Mouse (Mus musculus) limb, embryonic 10.5 days (tissue): ENCODE measurements at regions not wholly inside any gene's neighbourhood (a gene's known extent, or its start where the extent isn't known, plus 50 kb on each side); places are given as distances from the start of the nearest gene placed in this dataset.

Source experiments
- DNase-seq: peaks from one replicate; pipeline ENCODE4 v3.0.0-alpha.2; 2017; ENCODE audit warnings: low spot score
- H3K27ac ChIP-seq: fragments of 300-500 bp; sonication (generic); 2 replicates; pipeline ENCODE4 v1.5.1; 2016; ENCODE audit warnings: mild to moderate bottlenecking
- H3K27me3 ChIP-seq: fragments of 300-500 bp; sonication (generic); 2 replicates; pipeline ENCODE4 v1.6.1; 2016; ENCODE audit warnings: low read depth, mild to moderate bottlenecking; ENCODE audit not compliant: poor library complexity, severe bottlenecking
- H3K36me3 ChIP-seq: fragments of 300-500 bp; sonication (generic); 2 replicates; pipeline ENCODE4 v1.6.1; 2016; ENCODE audit warnings: mild to moderate bottlenecking, moderate library complexity
- H3K4me1 ChIP-seq: fragments of 300-500 bp; sonication (generic); 2 replicates; pipeline ENCODE4 v1.6.1; 2016
- H3K4me3 ChIP-seq: fragments of 300-500 bp; sonication (generic); 2 replicates; pipeline ENCODE4 v1.5.1; 2016; ENCODE audit warnings: mild to moderate bottlenecking, moderate library complexity
- H3K9me3 ChIP-seq: fragments of 300-500 bp; sonication (generic); replicated peaks from 2 replicates; pipeline ENCODE4 v1.6.1; 2016; ENCODE audit warnings: mild to moderate bottlenecking
- WGBS: fragments of 180-500 bp; shearing (Covaris S2); methylation state at CpG from one replicate; pipeline ENCODE4 v1.1.7; 2016; 5-methylcytosine and 5-hydroxymethylcytosine counted together

- 100% methylated on average over 1 of the region's 1 CpGs for WGBS
- Histone ChIP-seq H3K27me3 (no peaks in the 10 kb centered on the region), H3K36me3 (no peaks in the 10 kb centered on the region), H3K27ac (no peak overlapping the region), H3K4me1 (no peaks in the 10 kb centered on the region), H3K9me3 (no peaks in the 10 kb centered on the region), H3K4me3 (no peak overlapping the region)
- DNase-seq: no peak
These were observed 143.2 kb upstream of the Itga4 start for GRCm38 (mm10) chr2:79112076-79112475.

DNA sequence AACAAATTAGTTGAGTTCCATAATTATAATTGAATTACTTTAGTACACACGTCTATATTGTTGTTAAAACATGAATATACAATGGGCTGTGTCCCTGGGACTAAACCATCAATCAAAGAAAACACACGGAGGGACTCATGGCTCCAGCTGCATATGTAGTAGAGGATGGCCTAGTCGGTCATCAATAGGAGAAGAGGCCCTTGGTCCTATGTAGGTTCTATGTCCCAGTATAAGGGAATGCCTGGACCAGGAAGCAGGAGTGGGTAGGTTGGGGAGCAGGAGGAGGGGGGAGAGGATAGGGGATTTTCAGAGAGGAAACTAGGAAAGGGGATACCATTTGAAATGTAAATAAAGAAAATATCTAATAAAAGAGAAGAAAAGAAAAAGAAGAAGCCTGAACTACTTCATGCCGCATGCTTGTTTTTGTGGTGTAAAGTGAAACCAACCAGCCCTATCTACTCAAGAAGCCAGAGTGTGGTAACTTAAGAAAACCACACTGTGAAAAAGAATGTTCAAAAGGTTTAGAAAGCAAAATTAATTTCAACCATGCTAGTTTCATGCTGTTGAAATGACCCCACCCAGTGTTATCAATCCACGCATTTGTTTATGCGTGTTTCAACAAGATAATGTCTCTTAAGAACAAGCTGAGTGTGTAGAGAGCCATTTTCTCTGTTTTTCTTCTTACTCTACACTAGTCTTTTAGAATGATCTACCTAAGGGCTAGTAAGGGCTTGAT is 134.4 kb upstream of the Itga4 start:
- DNase-seq: no peak
- Histone ChIP-seq H3K27ac (no peak overlapping the region), H3K4me1 (no peaks in the 10 kb centered on the region), H3K27me3 (no peaks in the 10 kb centered on the region), H3K36me3 (no peaks in the 10 kb centered on the region), H3K9me3 (no peaks in the 10 kb centered on the region), H3K4me3 (no peak overlapping the region)
- WGBS: 93% methylated on average over 6 of the region's 6 CpGs

DNA sequence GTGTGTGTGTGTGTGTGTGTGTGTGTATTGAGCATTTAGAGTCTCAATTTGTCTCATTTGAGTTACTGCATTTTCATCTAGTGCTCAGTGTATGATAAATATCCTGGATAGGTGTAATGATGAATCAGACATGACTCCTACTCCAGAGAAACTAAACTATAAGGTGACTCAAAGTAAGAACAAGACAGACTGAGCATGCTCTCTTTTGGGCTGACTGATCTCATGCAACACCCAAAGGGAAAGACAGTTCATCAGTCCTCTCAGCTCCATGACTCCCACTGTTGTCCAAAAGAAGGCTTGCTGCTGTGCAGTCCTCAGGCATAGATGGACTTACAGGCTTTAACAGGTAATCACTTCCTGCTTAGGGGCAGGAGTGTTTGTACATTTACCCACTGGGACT is 132.7 kb upstream of the Itga4 start:
- Histone ChIP-seq H3K36me3 (no peaks in the 10 kb centered on the region), H3K27ac (no peak overlapping the region), H3K4me3 (no peak overlapping the region), H3K4me1 (no peaks in the 10 kb centered on the region), H3K9me3 (no peaks in the 10 kb centered on the region), H3K27me3 (no peaks in the 10 kb centered on the region)
- no peak for DNase-seq

DNA sequence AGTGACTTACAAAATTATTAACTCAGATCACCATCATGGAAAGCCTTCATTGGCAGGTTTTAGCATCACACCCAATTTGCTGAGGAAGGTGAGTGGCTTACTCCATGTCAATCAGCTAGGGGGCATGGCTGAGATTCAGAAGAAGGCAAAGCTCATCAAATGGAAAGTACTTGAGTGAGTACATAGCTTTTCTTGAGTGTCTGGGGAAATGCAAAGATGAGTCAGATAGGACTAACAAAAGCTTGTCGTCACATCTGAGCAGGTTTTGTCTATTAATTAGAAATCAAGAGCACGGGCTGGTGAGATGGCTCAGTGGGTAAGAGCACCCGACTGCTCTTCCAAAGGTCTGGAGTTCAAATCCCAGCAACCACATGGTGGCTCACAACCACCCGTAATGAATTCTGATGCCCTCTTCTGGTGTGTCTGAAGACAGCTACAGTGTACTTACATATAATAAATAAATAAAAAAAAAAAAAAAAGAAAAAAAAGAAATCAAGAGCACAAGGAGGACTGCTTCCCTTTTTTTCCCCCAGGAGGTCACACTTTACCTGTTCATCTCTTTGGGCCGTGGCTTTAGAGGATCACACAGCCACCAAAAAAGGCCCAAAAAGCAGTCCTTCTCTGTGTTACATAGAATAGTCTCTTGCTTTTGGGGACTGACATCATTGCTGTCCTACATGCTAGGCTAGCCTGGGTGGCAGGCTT is 130.8 kb upstream of the Itga4 start:
- no peaks in the 10 kb centered on the region for H3K4me1 ChIP-seq
- no peak overlapping the region for H3K4me3 ChIP-seq
- H3K9me3 ChIP-seq: no peaks in the 10 kb centered on the region
- H3K27me3 ChIP-seq: no peaks in the 10 kb centered on the region
- WGBS: 90% methylated on average over 5 of the region's 5 CpGs
- DNase-seq: no peak
- H3K27ac ChIP-seq: no peak overlapping the region
- H3K36me3 ChIP-seq: no peaks in the 10 kb centered on the region

GRCm38 (mm10) chr2:79126170-79126879 is 128.9 kb upstream of the Itga4 start:
- Histone ChIP-seq H3K4me1 (no peaks in the 10 kb centered on the region), H3K4me3 (no peak overlapping the region), H3K36me3 (no peaks in the 10 kb centered on the region), H3K9me3 (no peaks in the 10 kb centered on the region), H3K27ac (no peak overlapping the region), H3K27me3 (no peaks in the 10 kb centered on the region)
- no peak for DNase-seq
- WGBS: 51% methylated on average over 6 of the region's 6 CpGs

GRCm38 (mm10) chr2:79126996-79127741 is 128.1 kb upstream of the Itga4 start:
- DNase-seq: no peak
- WGBS: 79% methylated on average over 6 of the region's 6 CpGs
- H3K4me1 ChIP-seq: no peaks in the 10 kb centered on the region
- no peaks in the 10 kb centered on the region for H3K36me3 ChIP-seq
- no peaks in the 10 kb centered on the region for H3K27me3 ChIP-seq
- no peak overlapping the region for H3K27ac ChIP-seq
- no peak overlapping the region for H3K4me3 ChIP-seq
- no peaks in the 10 kb centered on the region for H3K9me3 ChIP-seq

DNA sequence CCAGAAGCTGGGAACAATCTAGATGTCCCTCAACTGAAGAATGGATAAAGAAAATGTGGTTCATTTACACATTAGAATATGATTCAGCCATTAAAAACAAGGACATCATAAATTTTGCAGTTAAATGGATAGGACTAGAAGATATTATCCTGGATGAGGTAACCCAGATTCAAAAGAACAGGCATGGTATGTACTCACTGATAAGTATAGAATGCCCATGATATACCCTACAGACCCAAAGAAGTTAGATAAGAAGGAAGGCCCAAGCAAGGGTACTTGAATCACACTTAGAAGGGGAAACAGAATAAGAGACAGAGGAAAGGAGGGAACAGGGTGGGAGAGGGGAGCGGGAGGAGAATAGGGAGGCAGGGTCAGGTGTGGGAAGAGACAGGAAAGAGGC is 127.4 kb upstream of the Itga4 start:
- H3K36me3 ChIP-seq: no peaks in the 10 kb centered on the region
- DNase-seq: no peak
- WGBS: 96% methylated on average over 1 of the region's 1 CpGs
- H3K4me1 ChIP-seq: no peaks in the 10 kb centered on the region
- H3K27me3 ChIP-seq: no peaks in the 10 kb centered on the region
- no peaks in the 10 kb centered on the region for H3K9me3 ChIP-seq
- no peak overlapping the region for H3K27ac ChIP-seq
- no peak overlapping the region for H3K4me3 ChIP-seq

DNA sequence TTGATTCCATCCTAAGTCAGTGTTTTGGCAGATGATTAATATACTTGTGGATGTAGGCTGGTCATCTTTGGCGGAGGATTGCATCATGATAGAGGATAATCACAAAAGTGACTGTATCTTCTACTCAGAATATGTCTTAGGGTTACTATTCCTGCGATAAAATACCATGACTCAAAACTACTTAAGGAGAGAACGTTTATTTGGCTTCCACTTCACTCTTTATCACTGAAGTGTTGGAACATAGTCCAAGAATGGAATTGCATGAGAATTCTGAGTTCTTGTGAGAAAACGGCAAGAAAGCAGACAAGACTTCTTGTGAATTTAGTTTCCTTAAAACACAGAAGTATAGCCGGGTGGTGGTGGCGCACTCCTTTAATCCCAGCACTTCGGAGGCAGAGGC is 124.6 kb upstream of the Itga4 start:
- Histone ChIP-seq H3K4me3 (no peak overlapping the region), H3K4me1 (no peaks in the 10 kb centered on the region), H3K36me3 (no peaks in the 10 kb centered on the region), H3K9me3 (no peaks in the 10 kb centered on the region), H3K27ac (no peak overlapping the region), H3K27me3 (no peaks in the 10 kb centered on the region)
- 96% methylated on average over 7 of the region's 7 CpGs for WGBS
- no peak for DNase-seq

DNA sequence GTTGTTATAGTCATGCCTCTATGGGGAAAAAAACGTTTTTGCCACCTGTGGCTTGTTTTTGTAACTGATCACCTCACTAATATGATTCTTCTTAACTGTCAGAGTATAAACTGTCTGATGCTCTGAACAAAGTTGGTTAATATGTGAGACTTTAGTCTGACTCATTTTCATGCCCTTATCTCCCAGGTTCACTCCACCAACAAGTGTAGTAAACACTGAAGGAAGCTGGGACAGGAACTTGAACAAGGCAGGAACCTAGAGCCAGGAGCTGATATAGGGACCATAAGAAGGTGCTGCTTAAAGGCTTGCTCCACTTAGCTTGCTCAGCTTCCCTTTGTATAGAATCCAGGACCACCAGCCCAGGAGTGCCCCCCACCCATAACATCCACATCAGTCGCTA is 124.0 kb upstream of the Itga4 start:
- no peaks in the 10 kb centered on the region for H3K36me3 ChIP-seq
- WGBS: 78% methylated on average over 2 of the region's 2 CpGs
- no peaks in the 10 kb centered on the region for H3K9me3 ChIP-seq
- no peak overlapping the region for H3K4me3 ChIP-seq
- H3K27ac ChIP-seq: no peak overlapping the region
- DNase-seq: no peak
- H3K27me3 ChIP-seq: no peaks in the 10 kb centered on the region
- no peaks in the 10 kb centered on the region for H3K4me1 ChIP-seq

- Histone ChIP-seq H3K4me3 (no peak overlapping the region), H3K27ac (no peak overlapping the region), H3K4me1 (no peaks in the 10 kb centered on the region), H3K9me3 (no peaks in the 10 kb centered on the region), H3K36me3 (no peaks in the 10 kb centered on the region), H3K27me3 (no peaks in the 10 kb centered on the region)
- DNase-seq: no peak
- WGBS: 44% methylated on average over 5 of the region's 5 CpGs
These were observed 123.3 kb upstream of the Itga4 start for GRCm38 (mm10) chr2:79131743-79132517.

GRCm38 (mm10) chr2:79132518-79132845 is 122.7 kb upstream of the Itga4 start:
- Histone ChIP-seq H3K27ac (no peak overlapping the region), H3K27me3 (no peaks in the 10 kb centered on the region), H3K4me1 (no peaks in the 10 kb centered on the region), H3K4me3 (no peak overlapping the region), H3K9me3 (no peaks in the 10 kb centered on the region), H3K36me3 (no peaks in the 10 kb centered on the region)
- no peak for DNase-seq
- 93% methylated on average over 3 of the region's 3 CpGs for WGBS

DNA sequence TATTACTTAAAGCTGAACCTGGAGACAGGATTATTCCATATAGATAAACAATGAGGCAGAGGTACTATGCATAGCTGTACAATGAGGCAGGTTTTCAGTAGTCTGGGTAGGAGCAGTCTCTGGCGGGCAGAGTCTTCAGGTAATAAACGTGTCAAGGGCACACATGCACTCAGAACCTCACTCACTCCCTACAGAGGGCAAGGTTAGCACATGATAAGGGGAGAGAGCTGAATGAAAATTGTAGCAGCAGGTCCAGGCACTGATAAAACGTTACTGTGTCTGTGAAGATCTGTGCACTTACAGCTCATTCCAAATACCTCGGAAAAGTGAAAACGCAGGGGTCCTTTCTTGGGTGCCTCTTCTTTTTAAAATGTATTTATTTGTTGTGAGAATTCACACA is 120.9 kb upstream of the Itga4 start:
- Histone ChIP-seq H3K4me3 (no peak overlapping the region), H3K27me3 (no peaks in the 10 kb centered on the region), H3K36me3 (no peaks in the 10 kb centered on the region), H3K9me3 (no peaks in the 10 kb centered on the region), H3K27ac (no peak overlapping the region), H3K4me1 (0 out of 2 replicates have a peak, but pooled peaks cover 4% of the 10 kb centered on the region)
- DNase-seq: no peak
- 83% methylated on average over 5 of the region's 5 CpGs for WGBS
